Mouse (Mus musculus) left cerebral cortex, adult 18-20 months (tissue): ENCODE results near the gene Zfp950. TPM values are rescaled to one million over a fixed set of nuclear protein-coding genes. Genes with fewer than 3 reads are reported as not detected.

Source experiments
- DNase-seq, 2 experiments: peaks; one replicate each; pipeline ENCODE4 v3.0.0; 2021 to 2022; ENCODE audit warnings: low spot score in 2 of 2, mixed read lengths in 1 of 2
- total RNA-seq, 2 experiments: library from RNA; stranded (reverse); gene quantifications; 2 replicates each; pipeline ENCODE4 v1.2.3; 2021

Gene Zfp950
- total RNA-seq, 2 experiments from 2014 or later: 36.9 to 44.3 TPM

DNA sequence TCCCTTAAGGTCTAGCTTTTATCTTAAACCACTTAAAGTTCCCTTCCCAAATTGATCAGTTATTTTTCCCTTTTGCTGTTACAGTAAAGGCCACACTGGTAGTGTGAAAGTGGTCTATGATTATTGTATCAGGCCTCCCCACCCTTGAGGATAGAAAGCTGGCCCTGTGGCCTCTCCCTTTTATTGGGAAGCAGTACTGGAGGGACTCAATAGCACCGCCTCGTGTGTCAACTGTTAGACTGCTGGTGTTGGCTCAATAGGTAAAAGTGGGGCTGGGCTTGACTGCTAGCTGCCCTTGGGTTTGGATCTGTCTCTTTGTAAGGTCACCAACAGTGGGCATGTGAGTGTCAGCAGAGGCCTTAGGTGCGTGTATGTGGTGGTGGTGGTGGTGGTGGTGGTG lies 76.3 kb downstream of the Zfp950 start:
- DNase-seq: no peak

DNA sequence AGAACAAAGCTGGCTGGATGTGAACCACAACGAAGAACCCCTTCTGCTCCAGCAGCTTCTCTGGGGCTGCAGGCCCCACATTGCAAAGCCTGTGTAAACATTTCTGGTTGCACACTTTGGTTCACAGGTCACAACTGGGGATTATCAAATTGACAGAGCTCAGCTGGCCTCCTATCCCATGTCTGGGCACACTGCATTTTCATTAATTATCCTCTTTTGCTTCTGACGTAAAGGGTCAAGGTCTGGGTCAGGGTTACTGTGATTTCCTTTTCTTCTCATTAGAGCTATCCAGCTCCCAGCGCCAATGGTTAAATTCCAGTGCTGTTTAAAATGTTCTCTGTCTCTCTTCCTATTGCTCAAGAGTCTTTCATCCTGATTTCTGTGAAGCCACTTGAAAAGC lies 83.1 kb downstream of the Zfp950 start:
- DNase-seq: no peak

DNA sequence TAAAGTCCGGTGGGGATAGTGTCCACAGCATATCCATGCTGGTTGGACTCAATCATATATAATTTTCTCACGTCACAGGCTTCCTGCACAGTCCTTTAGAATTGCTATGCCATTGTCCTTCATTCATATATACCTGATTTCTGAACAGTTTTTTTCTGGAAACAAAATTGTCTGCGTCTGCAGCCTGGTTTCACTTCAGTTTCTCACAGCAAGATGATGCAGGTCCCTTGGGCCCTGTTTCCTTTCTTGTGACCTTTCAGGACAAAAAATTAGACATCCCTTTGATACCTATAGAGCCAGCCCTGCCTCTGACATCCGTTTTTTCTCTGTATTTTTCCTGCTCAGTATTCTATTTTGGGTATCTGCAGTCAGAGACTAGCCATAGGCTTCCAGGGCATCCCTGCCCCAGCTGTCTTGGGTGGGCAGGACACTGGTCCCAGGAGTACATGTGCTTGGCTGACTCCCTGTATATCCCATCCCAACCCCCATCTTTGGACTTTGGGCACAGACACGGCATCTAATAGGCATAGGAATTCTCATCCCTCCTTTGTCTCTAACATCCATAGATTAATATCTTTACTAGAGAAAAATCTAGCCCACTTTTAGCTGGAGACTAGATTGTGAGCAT lies 83.7 kb downstream of the Zfp950 start:
- no peak for DNase-seq

DNA sequence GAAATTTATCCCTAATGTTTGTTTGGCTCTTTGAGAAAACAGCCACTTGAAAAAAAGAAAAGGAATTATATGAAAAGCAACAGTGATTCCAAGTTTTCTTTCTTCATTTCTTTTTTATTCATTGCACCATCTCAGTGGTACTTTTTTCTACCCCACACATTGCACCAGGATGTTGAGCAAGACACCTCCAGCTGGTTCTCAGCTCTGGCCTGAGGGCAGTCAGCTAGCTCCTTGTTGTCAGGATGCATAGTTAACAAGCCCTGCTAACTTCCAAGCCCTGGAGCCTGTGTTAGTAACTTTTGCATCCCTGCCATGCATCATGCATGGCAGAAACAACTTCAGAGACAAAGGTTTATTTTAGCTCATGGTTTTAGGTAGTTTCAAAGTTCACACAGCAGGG lies 87.9 kb downstream of the Zfp950 start:
- no peak for DNase-seq

DNA sequence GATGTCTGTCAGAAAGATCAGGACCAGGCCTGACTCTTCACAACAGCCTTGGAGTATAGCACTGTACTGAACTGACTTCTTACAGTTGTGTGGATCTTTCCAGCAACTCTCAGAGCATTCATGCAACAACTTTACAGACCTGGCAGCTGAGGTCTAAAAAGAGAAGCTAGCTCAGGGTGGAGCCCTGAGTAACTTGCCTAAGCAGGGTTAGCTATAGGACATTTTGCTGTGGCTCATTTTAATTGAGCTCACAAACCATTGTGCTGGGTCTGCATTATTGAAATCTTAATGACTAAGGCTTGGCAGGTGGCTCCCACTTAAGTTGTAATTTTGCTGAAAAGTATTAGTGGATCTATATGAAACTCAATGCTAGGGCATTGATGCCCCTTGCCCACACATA lies 88.6 kb downstream of the Zfp950 start:
- no peak for DNase-seq

DNA sequence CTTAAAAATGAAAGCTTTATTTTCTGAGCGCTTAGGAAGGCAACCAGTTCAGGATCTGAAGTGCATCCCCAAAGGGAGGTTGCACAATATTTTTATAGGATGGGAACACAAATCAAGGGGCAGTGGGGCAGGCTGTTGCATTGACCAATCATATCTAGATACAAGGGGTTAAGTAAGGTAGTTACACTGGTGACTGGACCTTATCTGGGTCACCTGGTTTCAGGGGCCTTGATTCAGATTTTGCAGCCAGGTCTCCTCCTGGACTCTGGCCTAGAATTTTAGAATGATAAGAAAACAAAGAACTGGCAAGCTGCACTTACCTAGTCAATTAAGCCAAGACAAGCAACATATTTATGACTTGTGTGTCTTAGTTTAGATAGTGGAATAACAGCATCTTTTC lies 89.5 kb downstream of the Zfp950 start:
- DNase-seq: no peak

DNA sequence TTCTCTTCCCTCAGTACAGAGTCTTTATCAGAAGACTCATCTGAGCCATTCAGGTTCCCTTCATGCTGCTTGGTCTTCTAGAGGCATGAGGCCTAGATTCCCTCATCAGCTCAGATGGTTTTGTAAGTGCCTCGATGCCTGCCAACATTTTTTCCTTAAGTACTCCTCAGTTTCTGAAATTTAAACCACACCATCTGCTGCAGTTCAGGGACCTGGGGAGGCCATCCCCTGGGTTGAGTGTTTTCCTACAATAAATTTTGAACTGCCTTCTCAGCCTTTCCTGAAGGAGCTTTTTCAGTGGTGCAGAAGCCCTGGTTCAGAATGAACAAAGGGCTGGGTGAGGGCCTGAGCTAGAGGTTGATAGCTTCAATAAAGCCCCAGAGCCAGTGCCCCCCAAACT lies 91.2 kb downstream of the Zfp950 start:
- DNase-seq: no peak

DNA sequence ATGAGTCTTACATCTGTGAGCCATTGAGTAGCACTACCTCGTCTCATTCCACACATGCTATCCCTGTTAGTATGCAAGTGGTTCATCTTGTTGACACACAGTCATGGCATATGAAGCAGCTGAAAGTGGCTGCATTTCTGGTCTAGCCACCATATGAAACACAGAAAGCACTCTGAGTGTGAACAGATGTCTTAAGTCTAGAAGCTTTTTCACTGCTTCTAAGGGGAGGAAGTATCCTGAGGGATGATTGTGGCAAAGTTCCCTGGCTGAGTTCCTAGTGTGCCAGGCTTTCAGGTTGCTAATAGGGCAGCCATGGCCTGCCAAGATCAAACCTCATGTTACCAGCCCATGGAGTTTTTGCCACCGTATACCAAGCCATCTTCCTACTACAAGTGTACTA lies 92.0 kb downstream of the Zfp950 start:
- no peak for DNase-seq

DNA sequence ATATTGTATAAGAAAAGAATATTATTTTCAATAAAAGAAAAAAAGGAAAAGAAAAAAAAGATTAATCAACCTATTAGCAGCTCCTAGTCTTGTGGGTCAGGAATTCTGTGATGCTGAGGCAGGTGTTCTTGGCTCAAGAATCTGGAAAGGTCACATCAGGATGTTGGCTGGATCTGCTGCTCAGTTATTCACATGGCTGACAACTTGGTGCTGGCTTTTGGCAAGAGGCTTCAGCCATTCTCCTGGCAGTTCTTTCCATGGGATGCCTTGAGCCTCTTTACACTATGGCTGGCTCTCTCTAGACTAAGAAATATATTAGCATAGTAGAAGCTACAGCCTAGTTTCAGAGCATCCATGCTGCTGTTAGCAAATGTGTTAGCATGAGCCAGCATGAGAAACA lies 101.5 kb downstream of the Zfp950 start:
- DNase-seq: no peak

DNA sequence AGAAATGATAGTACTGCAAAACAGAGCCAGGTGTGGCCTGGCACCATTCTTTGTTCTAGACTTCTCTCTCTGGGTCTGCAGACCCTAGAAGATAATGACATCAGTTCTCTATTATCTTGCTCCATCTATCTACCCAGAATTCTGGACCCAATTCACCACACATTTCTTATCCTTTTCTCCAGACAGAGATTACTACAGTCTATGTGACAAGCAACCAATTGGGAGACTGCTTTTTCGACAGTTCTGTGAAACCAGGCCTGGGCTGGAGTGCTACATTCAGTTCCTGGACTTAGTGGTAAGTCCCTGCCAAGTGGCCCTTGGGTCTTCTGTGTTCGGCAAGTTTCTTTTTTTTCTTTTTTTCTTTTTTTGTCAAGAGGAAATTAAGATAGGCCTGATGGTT lies 109.1 kb downstream of the Zfp950 start:
- DNase-seq: no peak

DNA sequence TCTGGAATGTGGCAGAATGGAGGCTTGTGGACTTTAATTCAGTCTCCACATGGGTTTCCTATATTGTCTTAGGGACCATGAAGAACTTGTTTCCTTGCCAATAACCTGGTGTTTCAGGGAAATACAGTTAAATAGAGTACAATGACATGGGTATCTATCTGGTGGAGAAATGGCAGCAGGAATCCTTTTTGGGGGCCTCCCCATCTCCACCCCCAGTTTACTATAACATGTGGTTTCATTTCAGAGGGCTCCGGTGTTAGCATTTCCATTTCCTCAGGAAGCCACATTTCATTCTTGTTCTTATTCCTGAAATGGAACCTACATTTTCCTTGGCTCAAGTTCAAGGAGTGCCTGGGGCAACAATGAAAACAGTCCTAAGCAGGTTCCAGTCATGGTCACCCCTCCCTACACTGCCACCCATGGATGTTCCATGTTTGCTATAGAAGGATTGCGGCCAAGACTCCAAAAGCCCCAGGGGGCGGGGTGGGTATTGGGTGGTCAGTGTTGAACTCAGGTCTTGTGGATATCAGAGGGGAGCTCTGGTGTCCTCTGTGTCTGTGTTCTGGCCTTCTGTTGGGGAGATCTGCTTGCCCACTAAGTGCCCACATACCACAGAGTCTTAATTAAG lies 118.6 kb downstream of the Zfp950 start:
- DNase-seq: no peak

DNA sequence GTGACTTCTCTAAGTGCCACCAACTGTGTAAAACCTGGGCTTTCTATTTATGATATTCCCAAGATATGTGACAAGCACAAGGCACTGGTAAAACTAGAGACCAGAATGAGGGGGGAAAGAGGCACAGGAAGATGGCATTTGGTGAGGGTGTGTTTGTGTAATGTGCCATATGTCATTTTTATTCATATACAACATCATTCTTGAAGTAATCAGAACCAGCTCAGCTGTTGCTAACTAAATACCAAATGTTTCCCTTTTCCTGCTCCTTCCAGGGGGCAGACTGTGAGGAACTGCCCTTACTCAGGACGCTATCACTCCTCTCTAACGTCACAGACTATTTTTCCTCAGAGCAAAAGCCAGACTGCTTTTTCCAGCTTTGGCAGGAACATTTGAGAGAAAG lies 119.1 kb downstream of the Zfp950 start:
- no peak for DNase-seq

DNA sequence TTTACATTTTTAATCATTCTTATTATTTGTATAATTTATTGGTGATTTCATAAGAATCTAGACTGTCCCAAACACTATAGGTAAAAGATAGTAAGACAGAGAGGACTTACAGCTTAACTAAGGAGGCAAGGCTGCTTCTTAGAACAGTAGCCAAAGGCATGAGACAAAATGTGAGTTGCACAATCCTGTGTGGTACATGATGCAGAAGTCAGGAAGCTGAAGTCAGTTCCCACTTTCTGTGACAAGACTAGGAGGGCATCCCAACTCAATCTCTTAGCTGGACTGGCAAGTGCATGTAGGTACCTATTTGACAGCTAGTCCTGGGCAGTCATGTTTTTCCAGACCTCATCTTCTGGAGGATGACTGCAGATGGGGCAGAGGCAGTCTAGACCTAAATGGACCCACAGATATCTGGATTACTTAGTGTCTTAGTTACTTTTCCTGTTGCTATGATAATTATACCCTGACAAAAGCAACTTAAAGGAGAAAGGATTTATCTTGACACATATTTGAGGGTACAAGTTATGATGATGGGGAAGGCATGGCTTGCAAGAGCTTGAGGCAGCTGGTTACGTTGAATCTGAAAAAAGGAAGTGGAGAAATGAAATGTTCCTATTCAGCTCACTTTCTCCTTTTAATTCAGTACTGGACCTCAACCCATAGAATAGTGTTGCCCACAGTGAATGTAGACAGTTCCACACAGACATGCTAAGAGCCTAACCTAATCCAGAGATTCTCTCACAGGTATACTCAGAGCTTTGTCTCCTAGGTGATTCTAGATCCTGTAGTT lies 123.0 kb downstream of the Zfp950 start:
- DNase-seq: no peak

DNA sequence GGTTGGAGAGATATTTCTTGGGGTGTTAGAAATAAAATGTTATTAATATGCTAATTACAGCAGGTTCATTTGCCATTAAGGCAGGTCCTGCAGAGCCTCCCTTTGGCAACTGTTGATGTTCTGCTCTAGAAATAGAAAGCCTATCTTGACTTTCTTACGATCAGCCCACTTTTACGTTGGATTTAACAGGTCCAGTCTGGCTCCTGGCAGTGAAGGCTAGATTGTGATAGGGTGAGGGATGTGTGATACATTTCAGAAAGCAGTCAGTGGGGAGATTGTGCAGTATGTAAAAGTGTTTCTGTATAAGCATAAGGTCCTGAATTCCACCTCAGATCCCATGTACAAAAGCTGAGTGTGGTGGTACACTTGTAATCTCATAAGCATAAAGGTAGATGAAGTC lies 131.4 kb downstream of the Zfp950 start:
- DNase-seq: no peak

Other genes with a start within 250 kb of the Zfp950 start
- not detected for gene Gm7102, start 35.5 kb upstream of the Zfp950 start, total RNA-seq
- not detected for gene Gm6020, start 43.0 kb upstream of the Zfp950 start, total RNA-seq
- gene Csf2ra, start 87.6 kb upstream of the Zfp950 start, total RNA-seq: 10 to 100 TPM; 30.1 to 34.8 TPM
- gene Gm21060, start 156.2 kb upstream of the Zfp950 start, total RNA-seq: not detected